Mouse (Mus musculus) liver, embryonic 14.5 days (tissue): ENCODE data around the gene Sema6c. TPM values are rescaled to one million over a fixed set of nuclear protein-coding genes. Genes with fewer than 3 reads are reported as not detected.

Experiments
- ATAC-seq: fragments of 200-750 bp; cut with Nextera tagmentation; 2 replicates; pipeline ENCODE4 v1.8.0; 2017; ENCODE audit warnings: moderate number of reproducible peaks, mild to moderate bottlenecking, moderate library complexity; ENCODE audit not compliant: insufficient read depth
- DNase-seq, 3 experiments: peaks; one replicate each; pipeline ENCODE4 v3.0.0-alpha.2; 2012 to 2013; ENCODE audit warnings: low read depth in 3 of 3, low spot score in 3 of 3
- H3K27ac ChIP-seq: fragments of 300-500 bp; sonication (generic); 2 replicates; pipeline ENCODE4 v1.5.1; 2014; ENCODE audit warnings: moderate library complexity, mild to moderate bottlenecking, control low read depth, inconsistent platforms
- H3K27me3 ChIP-seq: fragments of 300-500 bp; sonication (generic); 2 replicates; pipeline ENCODE4 v1.6.1; 2014; ENCODE audit warnings: mild to moderate bottlenecking, low read length, moderate library complexity; ENCODE audit not compliant: control insufficient read depth, insufficient read depth
- H3K36me3 ChIP-seq: fragments of 300-500 bp; sonication (generic); replicated peaks from 2 replicates; pipeline ENCODE4 v1.6.1; 2014; ENCODE audit warnings: low read depth; ENCODE audit not compliant: control insufficient read depth, insufficient read depth
- H3K4me1 ChIP-seq, 2 experiments: fragments of 200-500 bp in 1 of 2; fragments of 300-500 bp in 1 of 2; sonication (generic) in 1 of 2; replicated peaks; 2 replicates each; pipeline ENCODE4 v1.6.1; 2012 to 2014; ENCODE audit warnings: antibody characterized with exemption in 1 of 2, inconsistent platforms in 1 of 2, low read length in 1 of 2; ENCODE audit not compliant: control insufficient read depth in 2 of 2, insufficient read depth in 2 of 2
- H3K4me2 ChIP-seq: fragments of 300-500 bp; sonication (generic); 2 replicates; pipeline ENCODE4 v1.6.1; 2014; ENCODE audit warnings: low read depth, mild to moderate bottlenecking, control low read depth, moderate library complexity
- H3K4me3 ChIP-seq, 2 experiments: fragments of 200-500 bp in 1 of 2; fragments of 300-500 bp in 1 of 2; sonication (generic) in 1 of 2; 2 replicates each; pipeline ENCODE4 v1.5.1; 2012 to 2014; ENCODE audit warnings: low read depth in 2 of 2, low read length in 2 of 2, mild to moderate bottlenecking in 2 of 2, control low read depth in 1 of 2, inconsistent platforms in 1 of 2, moderate library complexity in 1 of 2; ENCODE audit not compliant: insufficient read depth in 1 of 2
- H3K9ac ChIP-seq: fragments of 300-500 bp; sonication (generic); replicated peaks from 2 replicates; pipeline ENCODE4 v1.6.1; 2014; ENCODE audit warnings: mild to moderate bottlenecking, control low read depth, moderate library complexity
- H3K9me3 ChIP-seq: fragments of 300-500 bp; sonication (generic); 2 replicates; pipeline ENCODE4 v1.6.1; 2016; ENCODE audit warnings: low read length, mixed read lengths; ENCODE audit not compliant: control insufficient read depth
- CTCF ChIP-seq: IDR thresholded peaks from 2 replicates; pipeline ENCODE4 v1.5.1; 2016; ENCODE audit warnings: antibody characterized with exemption, low read depth, control low read depth
- EP300 ChIP-seq: IDR thresholded peaks from 2 replicates; pipeline ENCODE4 v1.6.1; 2016; ENCODE audit warnings: antibody characterized with exemption, low read depth
- WGBS: fragments of 180-500 bp; shearing (Covaris S2); extraction: QIAGEN DNeasy Blood & Tissue Kit; methylation state at CpG from one replicate; pipeline ENCODE4 v1.1.7; 2014; ENCODE audit not compliant: insufficient replicate concordance; 5-methylcytosine and 5-hydroxymethylcytosine counted together
- polyA plus RNA-seq, 2 experiments: library from polyadenylated mRNA; depleted of rRNA in 1 of 2; stranded (reverse) in 1 of 2; unstranded in 1 of 2; fragments of >200 nt; fragmentation: Nextera tagmentation in 1 of 2; extraction: Ambion mirVana in 1 of 2; gene quantifications; 2 replicates each; pipeline versions ENCODE4 v1.2.1 to v1.2.3; 2012 to 2014

Gene Sema6c
- polyA plus RNA-seq, 2 experiments, result 0.29 to 0.69 TPM

DNA sequence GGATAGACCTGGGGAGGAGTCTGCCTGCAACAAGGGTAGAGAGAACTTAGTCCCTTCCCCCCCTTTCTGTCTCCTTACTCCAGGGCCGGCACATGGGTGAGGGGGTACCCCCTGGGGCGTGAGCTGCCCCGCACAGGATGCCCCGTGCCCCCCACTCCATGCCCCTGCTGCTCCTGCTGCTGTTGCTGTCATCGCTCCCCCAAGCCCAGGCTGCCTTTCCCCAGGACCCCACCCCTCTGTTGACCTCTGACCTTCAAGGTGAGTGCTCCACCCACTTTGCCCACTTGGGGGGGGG is 3.9 kb downstream of the Sema6c start:
- H3K4me1 ChIP-seq, result peaks cover 2 to 4% of the 10 kb centered on the region in 2 experiments; a peak in 2 of 4 replicates
- TF ChIP-seq CTCF, result no peak
- no peak for TF ChIP-seq EP300
- 80% methylated on average over 4 of the region's 5 CpGs for WGBS
- ATAC-seq (no peak), DNase-seq (no peak)
- H3K9me3 ChIP-seq, result no peaks in the 10 kb centered on the region
- H3K9ac ChIP-seq, result no peak overlapping the region
- H3K4me3 ChIP-seq, result no peak overlapping the region
- no peak overlapping the region for H3K4me2 ChIP-seq
- H3K27ac ChIP-seq, result no peak overlapping the region
- H3K27me3 ChIP-seq, result peaks cover 33% of the 10 kb centered on the region
- no peaks in the 10 kb centered on the region for H3K36me3 ChIP-seq

DNA sequence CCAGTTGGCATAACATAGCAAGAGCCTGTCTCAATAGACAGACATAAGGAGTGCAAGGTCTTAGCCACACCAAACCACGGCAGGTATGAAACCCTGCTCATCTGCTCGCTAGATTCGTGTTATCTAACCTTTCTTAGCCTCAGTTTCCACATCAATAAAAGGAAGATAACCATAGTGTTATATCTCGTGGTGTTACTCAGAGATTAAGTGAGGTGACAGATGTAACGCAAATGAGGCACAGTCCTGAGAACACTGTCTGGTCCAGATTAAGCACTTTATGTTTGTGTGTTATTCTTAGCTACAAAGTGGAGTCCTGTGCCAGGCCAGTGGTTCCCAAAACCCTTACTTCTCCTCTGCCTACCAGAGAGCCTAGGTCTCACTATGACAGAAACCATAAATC is 4.6 kb downstream of the Sema6c start:
- peaks cover 0 to 2% of the 10 kb centered on the region in 2 experiments; a peak in 1 of 4 replicates for H3K4me1 ChIP-seq
- H3K27me3 ChIP-seq, result peaks cover 34% of the 10 kb centered on the region
- H3K9ac ChIP-seq, result no peak overlapping the region
- H3K9me3 ChIP-seq, result no peaks in the 10 kb centered on the region
- no peak overlapping the region for H3K27ac ChIP-seq
- H3K4me2 ChIP-seq, result no peak overlapping the region
- no peak for DNase-seq
- H3K4me3 ChIP-seq, result no peak overlapping the region
- ATAC-seq, result no peak
- TF ChIP-seq CTCF (no peak), EP300 (0 out of 2 replicates have a peak, but pooled peaks have one; percentile 7)
- whole genome bisulfite sequencing, result 17% methylated on average over 5 of the region's 5 CpGs
- H3K36me3 ChIP-seq, result no peaks in the 10 kb centered on the region

- 69% methylated on average over 10 of the region's 10 CpGs for WGBS
- H3K9me3 ChIP-seq, result no peaks in the 10 kb centered on the region
- no peak overlapping the region for H3K4me2 ChIP-seq
- H3K27me3 ChIP-seq, result peaks cover 50% of the 10 kb centered on the region
- ATAC-seq, result no peak
- H3K9ac ChIP-seq, result no peak overlapping the region
- DNase-seq, result no peak
- no peak overlapping the region for H3K4me3 ChIP-seq
- H3K4me1 ChIP-seq, result no peaks in the 10 kb centered on the region
- no peak overlapping the region for H3K27ac ChIP-seq
- H3K36me3 ChIP-seq, result no peaks in the 10 kb centered on the region
- TF ChIP-seq EP300 (no peak), CTCF (no peak)
These were observed 9.7 kb downstream of the Sema6c start for GRCm38 (mm10) chr3:95169996-95170395.

GRCm38 (mm10) chr3:95171105-95171504 is 10.8 kb downstream of the Sema6c start:
- Histone ChIP-seq H3K4me2 (no peak overlapping the region), H3K4me1 (no peaks in the 10 kb centered on the region), H3K27ac (no peak overlapping the region), H3K9ac (no peak overlapping the region), H3K4me3 (no peak overlapping the region), H3K27me3 (peaks cover 52% of the 10 kb centered on the region), H3K36me3 (no peaks in the 10 kb centered on the region), H3K9me3 (no peaks in the 10 kb centered on the region)
- TF ChIP-seq EP300 (no peak), CTCF (no peak)
- DNase-seq (no peak), ATAC-seq (no peak)
- 79% methylated on average over 6 of the region's 6 CpGs for WGBS

DNA sequence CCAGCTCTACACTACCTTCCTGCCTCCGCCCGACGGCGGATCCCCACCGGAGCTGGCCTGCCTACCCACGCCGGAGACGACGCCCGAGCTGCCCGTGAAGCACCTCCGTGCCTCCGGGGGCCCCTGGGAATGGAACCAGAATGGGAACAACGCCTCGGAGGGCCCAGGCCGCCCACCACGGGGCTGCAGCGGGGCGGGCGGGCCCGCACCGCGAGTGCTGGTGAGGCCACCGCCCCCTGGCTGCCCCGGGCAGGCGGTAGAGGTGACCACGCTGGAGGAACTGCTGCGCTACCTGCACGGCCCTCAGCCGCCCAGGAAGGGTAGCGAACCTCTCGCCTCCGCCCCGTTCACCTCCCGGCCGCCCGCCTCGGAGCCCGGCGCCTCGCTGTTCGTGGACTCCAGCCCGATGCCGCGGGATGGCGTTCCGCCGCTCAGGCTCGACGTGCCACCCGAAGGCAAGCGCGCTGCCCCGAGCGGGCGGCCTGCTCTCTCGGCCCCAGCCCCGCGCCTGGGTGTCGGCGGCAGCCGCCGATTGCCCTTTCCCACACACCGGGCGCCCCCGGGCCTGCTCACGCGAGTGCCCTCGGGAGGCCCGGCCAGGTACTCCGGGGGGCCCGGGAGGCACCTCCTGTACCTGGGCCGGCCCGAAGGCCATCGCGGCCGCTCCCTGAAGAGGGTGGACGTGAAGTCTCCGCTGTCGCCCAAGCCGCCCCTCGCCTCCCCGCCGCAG is 12.4 kb downstream of the Sema6c start:
- H3K4me1 ChIP-seq, result no peaks in the 10 kb centered on the region
- H3K9ac ChIP-seq, result no peak overlapping the region
- 13% methylated on average over 79 of the region's 84 CpGs for WGBS
- DNase-seq (no peak), ATAC-seq (no peak)
- no peak overlapping the region for H3K4me3 ChIP-seq
- no peak overlapping the region for H3K4me2 ChIP-seq
- no peaks in the 10 kb centered on the region for H3K9me3 ChIP-seq
- H3K27ac ChIP-seq, result no peak overlapping the region
- TF ChIP-seq EP300, result no peak
- no peak for TF ChIP-seq CTCF
- no peaks in the 10 kb centered on the region for H3K36me3 ChIP-seq
- H3K27me3 ChIP-seq, result peaks cover 52% of the 10 kb centered on the region
